Mouse (Mus musculus): ENCODE measurements around the gene Slc29a3. TPM values are rescaled to one million over a fixed set of nuclear protein-coding genes. Genes with fewer than 3 reads are reported as not detected.

The Slc29a3 gene
- polyA plus RNA-seq, 1 experiment: not detected

DNA sequence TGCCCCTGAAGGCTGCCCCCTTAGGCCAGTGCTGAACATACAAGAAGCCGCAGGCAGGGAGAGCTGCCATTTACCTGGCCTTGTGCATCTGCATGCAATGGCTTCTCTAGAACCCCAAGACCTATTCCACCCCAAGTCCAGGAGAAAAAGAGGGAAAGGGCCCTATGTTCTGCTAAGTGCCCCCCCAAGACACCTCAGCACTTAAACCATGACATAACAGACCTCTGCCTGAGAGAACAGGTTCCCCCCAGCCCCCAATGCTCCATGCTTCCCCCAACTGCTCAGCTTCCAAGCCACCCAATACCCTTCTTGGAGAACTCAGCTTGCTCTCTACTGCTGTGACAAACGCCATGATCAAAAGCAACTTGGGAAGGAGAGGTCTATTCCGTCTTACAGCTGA, 73.7 kb downstream of the Slc29a3 start:
- TF ChIP-seq CTCF (IDR thresholded peaks at IDR 0.05; ENCODE audit: insufficient read depth, low read depth, low read length): no peak
- no peak for TF ChIP-seq POLR2A (IDR thresholded peaks at IDR 0.05; ENCODE audit: insufficient read depth, low read depth, low read length)
- Histone ChIP-seq H3K4me3 (ENCODE audit: insufficient read depth, low read depth, low read length) (no peak overlapping the region), H3K4me1 (ENCODE audit: control insufficient read depth, insufficient read depth, low read length) (no peaks in the 10 kb centered on the region), H3K27ac (ENCODE audit: insufficient read depth, low read depth, low read length) (no peak overlapping the region)
- 88% methylated on average over 3 of the region's 3 CpGs for WGBS

DNA sequence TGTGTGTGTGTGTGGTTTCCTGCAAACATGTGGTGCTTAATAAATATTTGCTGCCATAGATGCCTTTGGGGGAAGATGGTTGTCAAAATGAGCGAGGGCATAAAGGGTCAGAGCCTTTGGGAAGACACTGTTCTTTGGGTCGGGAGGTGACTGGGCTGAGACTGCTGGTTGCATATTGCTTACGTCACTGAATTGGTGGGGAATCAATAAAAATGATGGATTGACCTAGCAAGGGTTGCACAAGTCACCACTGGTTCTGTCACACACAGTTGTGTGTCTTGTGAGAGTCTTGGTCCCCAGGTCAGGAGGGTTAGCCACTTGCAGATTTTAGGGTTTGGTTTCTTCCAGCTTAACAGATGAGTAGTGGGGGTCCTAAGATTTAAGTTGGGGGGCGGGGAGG, 75.3 kb downstream of the Slc29a3 start:
- 89% methylated on average over 4 of the region's 4 CpGs for WGBS
- Histone ChIP-seq H3K4me1 (ENCODE audit: control insufficient read depth, insufficient read depth, low read length) (no peaks in the 10 kb centered on the region), H3K4me3 (ENCODE audit: insufficient read depth, low read depth, low read length) (no peak overlapping the region), H3K27ac (ENCODE audit: insufficient read depth, low read depth, low read length) (no peak overlapping the region)
- no peak for TF ChIP-seq POLR2A (IDR thresholded peaks at IDR 0.05; ENCODE audit: insufficient read depth, low read depth, low read length)

DNA sequence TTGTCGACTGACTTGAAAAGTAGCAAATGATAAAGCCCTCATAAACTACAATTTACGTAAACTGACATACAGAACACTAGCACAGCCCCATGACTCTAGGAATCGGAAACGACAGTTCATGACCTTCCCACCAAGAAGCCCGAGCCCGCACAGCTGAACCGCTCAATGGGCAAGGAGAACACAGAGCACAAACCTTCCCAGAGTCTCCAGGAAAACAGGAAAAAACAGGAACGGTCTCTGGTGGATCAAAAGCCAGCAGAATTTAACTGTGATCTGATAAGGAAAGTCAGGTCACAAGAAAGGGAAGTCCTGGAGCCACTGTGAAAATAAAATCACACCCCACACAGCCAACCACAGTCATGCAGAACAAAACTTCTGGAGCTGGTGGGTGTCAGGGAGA, 82.4 kb downstream of the Slc29a3 start:
- H3K4me3 ChIP-seq (ENCODE audit: insufficient read depth, low read depth, low read length): no peak overlapping the region
- no peaks in the 10 kb centered on the region for H3K4me1 ChIP-seq (ENCODE audit: control insufficient read depth, insufficient read depth, low read length)
- no peak overlapping the region for H3K27ac ChIP-seq (ENCODE audit: insufficient read depth, low read depth, low read length)
- TF ChIP-seq CTCF (IDR thresholded peaks at IDR 0.05; ENCODE audit: insufficient read depth, low read depth, low read length) (no peak), POLR2A (IDR thresholded peaks at IDR 0.05; ENCODE audit: insufficient read depth, low read depth, low read length) (no peak)
- WGBS: 81% methylated on average over 8 of the region's 8 CpGs

DNA sequence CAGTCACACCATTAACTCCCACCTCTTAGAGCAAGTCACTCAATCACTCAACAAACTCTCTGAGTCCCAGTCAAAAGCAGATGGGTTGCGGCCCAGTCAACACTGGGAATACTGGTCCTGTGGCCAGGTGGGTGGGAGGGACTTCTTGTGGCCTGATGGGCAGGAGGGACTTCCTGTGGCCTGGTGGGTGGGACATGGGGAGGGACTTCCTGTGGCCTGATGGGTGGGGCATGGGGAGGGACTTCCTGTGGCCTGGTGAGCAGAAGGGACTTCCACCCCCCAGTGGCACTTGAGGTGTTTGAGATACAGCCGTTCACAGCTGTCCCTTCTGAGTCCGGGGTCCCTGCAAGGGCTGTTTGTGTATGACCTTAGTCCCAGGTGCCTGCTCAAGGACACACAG, 84.0 kb downstream of the Slc29a3 start:
- no peak overlapping the region for H3K27ac ChIP-seq (ENCODE audit: insufficient read depth, low read depth, low read length)
- TF ChIP-seq CTCF (IDR thresholded peaks at IDR 0.05; ENCODE audit: insufficient read depth, low read depth, low read length): no peak
- no peak for TF ChIP-seq POLR2A (IDR thresholded peaks at IDR 0.05; ENCODE audit: insufficient read depth, low read depth, low read length)
- no peak overlapping the region for H3K4me3 ChIP-seq (ENCODE audit: insufficient read depth, low read depth, low read length)
- H3K4me1 ChIP-seq (ENCODE audit: control insufficient read depth, insufficient read depth, low read length): no peaks in the 10 kb centered on the region
- WGBS: 95% methylated on average over 3 of the region's 3 CpGs

Other genes with a start within 250 kb of the Slc29a3 start
- gene Cdh23, start 56.3 kb downstream of the Slc29a3 start, polyA plus RNA-seq (2012; ENCODE audit: insufficient read depth, insufficient read length, low replicate concordance, missing spikeins): not detected in 2 replicates
- not detected in 2 replicates for gene Unc5b, start 78.8 kb upstream of the Slc29a3 start, polyA plus RNA-seq (2012; ENCODE audit: insufficient read depth, insufficient read length, low replicate concordance, missing spikeins)